Comparison of ENCODE assay signal across 34 mouse cellular contexts in genomic region chr14:75434576-75434975, GRCm38 (mm10). TPM values are rescaled to one million over a fixed set of nuclear protein-coding genes. Genes with fewer than 3 reads are reported as not detected.
DNase-seq lines count a peak whose midpoint lies in the region; ATAC-seq lines count a peak whose summit lies in the region.
"Had no signal": no experiment of that assay in that cellular context is flagged by ENCODE, and none has a peak within 500 bp of the region (broad histone marks: within the 10 kb centered on the region; RNA-seq: fewer than 3 reads in every experiment).

No protein-coding gene starts in this region.

- H3K9me3 ChIP-seq in forebrain, embryonic 14.5 days (replicated peaks; ENCODE audit: control insufficient read depth, low read length): no peaks in the 10 kb centered on the region
- no peaks in the 10 kb centered on the region for H3K9me3 ChIP-seq in forebrain, embryonic 11.5 days (ENCODE audit: control insufficient read depth, low read length)
- H3K9me3 ChIP-seq: embryonic facial prominence, embryonic 12.5 days; forebrain, embryonic 12.5 days; hindbrain, embryonic 10.5 days; midbrain, embryonic 10.5 days; neural tube, embryonic 12.5 days had no signal

- H3K36me3 ChIP-seq in forebrain, embryonic 14.5 days (ENCODE audit: control insufficient read depth, insufficient read depth, low read length): no peaks in the 10 kb centered on the region
- no peaks in the 10 kb centered on the region for H3K36me3 ChIP-seq in forebrain, embryonic 11.5 days (ENCODE audit: control insufficient read depth, insufficient read depth, low read length)
- H3K36me3 ChIP-seq: embryonic facial prominence, embryonic 12.5 days; forebrain, embryonic 12.5 days; hindbrain, embryonic 10.5 days; midbrain, embryonic 10.5 days; neural tube, embryonic 12.5 days had no signal

- peaks cover 20% of the 10 kb centered on the region for H3K4me1 ChIP-seq in forebrain, embryonic 14.5 days (ENCODE audit: control insufficient read depth, insufficient read depth, low read length)
- no peaks in the 10 kb centered on the region for H3K4me1 ChIP-seq in forebrain, embryonic 11.5 days (replicated peaks; ENCODE audit: control insufficient read depth, insufficient read depth, low read length)
- H3K4me1 ChIP-seq: embryonic facial prominence, embryonic 12.5 days; neural tube, embryonic 12.5 days had no signal

- ATAC-seq in forebrain, embryonic 14.5 days: peak; percentile 52; the same call in 1 of the 2 replicates
- no peak for ATAC-seq in forebrain, embryonic 11.5 days (replicated peaks; ENCODE audit: low FRiP score)
- ATAC-seq: activated CD4-positive, CD25-positive, alpha-beta regulatory T cell, adult 4 months; CD4-positive, CD25-positive, alpha-beta regulatory T cell, adult 4 months; intestine, postnatal 0 days; midbrain, embryonic 16.5 days had no signal

- no peaks in the 10 kb centered on the region for H3K27me3 ChIP-seq in forebrain, embryonic 14.5 days (replicated peaks; ENCODE audit: control insufficient read depth, insufficient read depth, low read length)
- no peaks in the 10 kb centered on the region for H3K27me3 ChIP-seq in forebrain, embryonic 11.5 days (ENCODE audit: control insufficient read depth, insufficient read depth, low read length)
- H3K27me3 ChIP-seq: embryonic facial prominence, embryonic 12.5 days; forebrain, embryonic 12.5 days; neural tube, embryonic 12.5 days had no signal

- WGBS in forebrain, embryonic 14.5 days: 71% methylated on average over 10 of the region's 10 CpGs
- WGBS in forebrain, embryonic 11.5 days: 85% methylated on average over 10 of the region's 10 CpGs

- DNase-seq in forebrain, embryonic 14.5 days (ENCODE audit: low spot score): peak; percentile 40
- DNase-seq in forebrain, embryonic 11.5 days (ENCODE audit: low spot score): no peak
- peak; percentile 56 for DNase-seq in left cerebral cortex, postnatal 4 days
- no peak for DNase-seq in left cerebral cortex, postnatal 36 days (ENCODE audit: low spot score in 2 of 2)
- peak; percentile 1 for DNase-seq in thymus, postnatal 14 days
- no peak for DNase-seq in thymus, postnatal 0 days (ENCODE audit: low spot score)
- DNase-seq in T-cell, adult 2 months (ENCODE audit: low spot score): no peak
- DNase-seq: adrenal gland, adult 2 months; adrenal gland, postnatal 36 days; cerebellum, adult 8-10 months; cerebellum, postnatal 36 days; heart, postnatal 14 days; kidney, adult 9 months; kidney, postnatal 10 days; layer of hippocampus, postnatal 36 days; liver; lung, adult 2 months; right cerebral cortex, adult 18-20 months; thymus, postnatal 36 days had no signal

- H3K27ac ChIP-seq in forebrain, embryonic 14.5 days (ENCODE audit: low read depth, low read length): no peak overlapping the region
- no peak overlapping the region for H3K27ac ChIP-seq in forebrain, embryonic 11.5 days (ENCODE audit: low read depth, low read length)
- H3K27ac ChIP-seq: embryonic facial prominence, embryonic 12.5 days; forebrain, embryonic 12.5 days; hindbrain, embryonic 10.5 days; liver, embryonic 14.5 days; midbrain, embryonic 10.5 days; neural tube, embryonic 12.5 days had no signal

- H3K4me2 ChIP-seq in forebrain, embryonic 14.5 days (ENCODE audit: low read length): no peak overlapping the region
- no peak overlapping the region for H3K4me2 ChIP-seq in forebrain, embryonic 11.5 days (ENCODE audit: low read depth, low read length, severe bottlenecking)
- H3K4me2 ChIP-seq: embryonic facial prominence, embryonic 12.5 days; forebrain, embryonic 12.5 days; neural tube, embryonic 12.5 days had no signal

- H3K9ac ChIP-seq in forebrain, embryonic 14.5 days (ENCODE audit: low read length): no peak overlapping the region
- no peak overlapping the region for H3K9ac ChIP-seq in forebrain, embryonic 11.5 days (ENCODE audit: low read length)
- H3K9ac ChIP-seq: embryonic facial prominence, embryonic 12.5 days; forebrain, embryonic 12.5 days; liver, embryonic 14.5 days; neural tube, embryonic 12.5 days had no signal

- intact Hi-C loops in left cerebral cortex, postnatal 4 days (cut with DNase I): no loop called here
- intact Hi-C loops in left cerebral cortex, postnatal 36 days (cut with DNase I): no loop called here

- H3K4me3 ChIP-seq in forebrain, embryonic 14.5 days (ENCODE audit: low read depth, low read length): no peak overlapping the region
- no peak overlapping the region for H3K4me3 ChIP-seq in forebrain, embryonic 11.5 days (ENCODE audit: low read depth, low read length)
- H3K4me3 ChIP-seq: embryonic facial prominence, embryonic 12.5 days; forebrain, embryonic 12.5 days; hindbrain, embryonic 10.5 days; midbrain, embryonic 10.5 days; myocyte; neural tube, embryonic 12.5 days had no signal

RNA-seq across cellular contexts. Expression of gene Siah3, which starts 21.2 kb away (rescaled TPM):
- 5.4 and 7.0 TPM in 2 replicates for polyA plus RNA-seq in forebrain, embryonic 14.5 days (2014; fragmentation: Nextera tagmentation; extraction: Ambion mirVana)
- 5.5 TPM in 2 replicates for polyA plus RNA-seq in forebrain, embryonic 11.5 days (2014; fragmentation: Nextera tagmentation; extraction: Ambion mirVana)
- total RNA-seq in left cerebral cortex, postnatal 4 days (2021): 10 to 100 TPM in 1 of 2 experiments, 1 to 10 TPM in 1; 9.5 to 10.1 TPM
- total RNA-seq in left cerebral cortex, postnatal 36 days (2021): 1 to 10 TPM; 6.7 to 7.5 TPM
- polyA plus RNA-seq in thymus, postnatal 0 days (2015; fragmentation: Nextera tagmentation; extraction: Ambion mirVana): not detected in 2 replicates
- total RNA-seq: heart, adult 8-10 months; megakaryocyte progenitor cell, adult 5-6 weeks had no signal
- polyA plus RNA-seq: heart, embryonic 14.5 days; intestine, postnatal 0 days; myocyte; testis, adult 2 months had no signal

Comparison
In these comparisons a context has a peak if more than half of its experiments do, and no peak if none do; other contexts are left out.
1. DNase-seq: peak in forebrain, embryonic 14.5 days (single experiment), left cerebral cortex, postnatal 4 days (single experiment) and thymus, postnatal 14 days (single experiment); none in forebrain, embryonic 11.5 days (single experiment), left cerebral cortex, postnatal 36 days (0 of 2), thymus, postnatal 0 days (single experiment) and T-cell, adult 2 months (single experiment).